Mouse (Mus musculus) lung, adult 10 weeks (tissue): ENCODE data around the gene Unk. TPM values are rescaled to one million over a fixed set of nuclear protein-coding genes. Genes with fewer than 3 reads are reported as not detected.

Experiments used
- polyA plus RNA-seq: library from polyadenylated mRNA; stranded (reverse); fragments of 350-450 nt; fragmentation: Illumina TruSeq; extraction: RNeasy Lipid Tissue Mini Kit (QIAGEN cat#74804); gene quantifications from one replicate; pipeline ENCODE4 v1.2.3, GENCODE M21; 2014; ENCODE audit warnings: low read depth, low replicate concordance; ENCODE audit not compliant: insufficient read depth

The Unk gene
- 10.2 TPM for polyA plus RNA-seq

DNA sequence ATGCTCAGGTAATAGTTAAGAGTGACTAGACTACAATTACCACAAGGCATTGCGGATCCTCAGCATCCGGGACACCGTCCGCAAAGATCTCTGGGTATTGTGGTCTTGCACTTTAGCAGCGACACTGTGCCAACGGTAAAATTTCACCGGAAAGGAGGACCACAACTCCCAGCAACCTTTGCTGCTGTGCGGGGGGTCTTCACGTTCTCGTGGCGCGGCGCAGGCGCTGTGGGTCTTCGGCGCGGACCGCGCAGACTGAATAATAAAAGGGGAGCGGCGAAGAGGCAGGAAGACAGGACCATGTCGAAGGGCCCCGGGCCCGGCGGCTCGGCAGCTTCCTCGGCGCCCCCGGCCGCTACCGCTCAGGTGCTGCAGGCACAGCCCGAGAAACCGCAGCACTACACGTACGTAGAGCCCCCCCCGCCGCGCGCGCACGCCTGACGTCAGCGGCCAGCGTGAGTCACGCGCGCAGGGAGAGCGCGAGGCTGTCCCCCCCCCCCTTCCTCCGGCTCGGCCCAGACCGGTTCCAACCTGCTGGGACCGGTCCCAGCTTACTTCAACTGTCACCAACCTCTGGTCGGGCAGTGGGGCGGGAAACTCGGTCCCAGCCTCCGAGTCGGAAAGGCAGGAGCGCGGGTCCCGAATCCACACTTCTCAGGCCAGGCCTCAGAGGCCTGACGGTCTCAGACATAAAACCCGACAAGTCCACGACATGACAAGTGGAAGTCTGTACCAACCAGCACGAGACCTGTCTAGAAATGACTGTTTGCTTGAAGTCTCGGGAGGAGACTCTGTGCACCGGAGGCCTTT, at the start of gene Unk:
Gene Unk (plus strand): TSS at position 235 of the 810 bp plus-strand sequence.

DNA sequence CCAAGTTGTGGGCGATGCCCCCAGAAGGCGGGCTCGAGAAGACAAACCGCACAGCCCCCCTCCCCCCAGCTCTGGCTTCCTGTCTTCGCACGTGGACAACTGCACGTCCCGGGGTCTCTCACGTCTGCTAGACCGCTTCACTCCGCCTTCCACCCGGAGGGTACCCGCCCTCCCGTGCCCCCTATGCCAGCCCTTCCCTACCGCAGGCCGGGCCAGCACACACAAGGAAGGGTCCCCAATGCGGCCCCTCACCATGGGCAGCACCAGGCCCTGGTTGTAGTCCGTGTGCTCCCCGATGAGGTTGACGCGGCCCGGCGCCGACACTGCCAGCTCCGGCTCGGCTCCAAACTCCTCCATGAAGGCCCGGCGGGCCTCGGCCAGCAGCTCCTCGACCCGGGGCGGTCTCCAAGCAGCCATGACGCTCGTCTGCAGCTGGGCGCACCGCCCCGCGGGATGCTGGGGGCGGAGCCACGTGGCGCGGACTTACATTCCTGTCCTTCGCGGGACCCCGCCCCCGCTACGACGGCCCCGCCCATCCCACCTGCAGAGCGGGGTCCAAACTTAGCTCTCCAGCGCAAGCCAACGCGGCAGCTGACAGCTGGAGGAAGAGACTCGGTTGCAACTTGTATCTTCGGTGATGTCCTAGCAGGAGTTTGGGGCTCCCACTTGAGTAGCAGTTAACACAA, 17.7 kb upstream of the Unk start, which contains the start of gene Galk1:
Gene Galk1 (minus strand): TSS at position 458 of the 686 bp plus-strand sequence.

DNA sequence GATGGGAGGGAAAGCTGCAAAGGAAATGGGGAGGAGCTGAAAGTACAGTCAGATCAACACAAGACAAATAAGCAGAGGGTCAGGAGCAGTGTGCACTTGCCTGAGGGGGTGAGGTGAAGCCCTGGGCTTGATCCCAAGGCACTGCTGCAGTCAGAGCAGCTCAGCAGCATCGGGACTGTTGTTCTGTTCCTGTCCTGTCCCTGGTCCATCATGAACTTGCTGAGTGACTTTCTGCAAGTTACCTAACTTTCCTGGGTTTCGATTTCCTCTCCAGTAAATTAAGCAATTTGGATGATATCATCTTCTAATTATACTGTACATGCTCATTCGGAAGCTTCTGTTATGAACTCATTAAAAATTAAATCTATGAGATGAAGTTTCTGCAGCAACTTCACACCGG, 2.4 kb upstream of the Unk start, which contains the start of gene H3f3b:
Gene H3f3b (minus strand): TSS at position 207 of the 400 bp plus-strand sequence.

DNA sequence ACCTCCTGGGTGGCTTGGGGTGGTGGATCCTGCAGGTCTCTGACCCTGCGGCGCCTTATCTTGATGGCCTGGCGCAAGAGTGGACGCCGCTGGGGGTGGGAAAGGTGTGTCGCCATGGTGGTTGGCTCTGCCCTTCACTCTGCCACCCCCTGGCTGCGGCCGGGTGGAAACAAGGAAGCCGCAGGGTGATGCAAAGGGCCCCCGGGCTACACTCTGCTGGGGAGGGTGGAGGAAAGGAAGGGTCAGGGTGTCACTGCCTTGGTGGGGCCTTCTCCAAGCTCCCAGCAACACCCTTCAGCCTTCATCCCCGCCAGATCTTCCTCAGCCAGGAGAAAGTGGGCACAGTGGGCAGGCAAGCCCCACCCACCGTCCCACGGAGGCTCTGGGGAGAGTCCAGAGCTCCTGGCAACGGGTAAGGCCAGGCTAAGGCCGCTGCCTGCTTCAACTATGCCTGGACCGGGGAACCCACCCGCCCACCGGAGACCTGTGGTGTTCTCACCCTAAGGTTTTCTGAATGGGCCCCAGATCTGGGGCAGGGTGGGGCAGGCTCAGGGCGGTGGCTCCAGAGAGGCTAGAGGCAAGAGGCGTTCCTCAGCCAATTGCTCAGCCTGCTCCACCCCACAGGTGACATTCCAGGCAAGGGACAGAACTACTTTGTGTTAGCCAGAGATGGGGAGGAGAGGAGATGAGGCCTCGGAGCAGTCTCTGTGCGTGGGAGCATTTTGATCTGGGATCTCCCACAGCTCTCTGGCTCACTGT, 47.5 kb downstream of the Unk start, which contains the start of gene Unc13d:
Gene Unc13d (minus strand): TSS at position 516 of the 759 bp plus-strand sequence.

DNA sequence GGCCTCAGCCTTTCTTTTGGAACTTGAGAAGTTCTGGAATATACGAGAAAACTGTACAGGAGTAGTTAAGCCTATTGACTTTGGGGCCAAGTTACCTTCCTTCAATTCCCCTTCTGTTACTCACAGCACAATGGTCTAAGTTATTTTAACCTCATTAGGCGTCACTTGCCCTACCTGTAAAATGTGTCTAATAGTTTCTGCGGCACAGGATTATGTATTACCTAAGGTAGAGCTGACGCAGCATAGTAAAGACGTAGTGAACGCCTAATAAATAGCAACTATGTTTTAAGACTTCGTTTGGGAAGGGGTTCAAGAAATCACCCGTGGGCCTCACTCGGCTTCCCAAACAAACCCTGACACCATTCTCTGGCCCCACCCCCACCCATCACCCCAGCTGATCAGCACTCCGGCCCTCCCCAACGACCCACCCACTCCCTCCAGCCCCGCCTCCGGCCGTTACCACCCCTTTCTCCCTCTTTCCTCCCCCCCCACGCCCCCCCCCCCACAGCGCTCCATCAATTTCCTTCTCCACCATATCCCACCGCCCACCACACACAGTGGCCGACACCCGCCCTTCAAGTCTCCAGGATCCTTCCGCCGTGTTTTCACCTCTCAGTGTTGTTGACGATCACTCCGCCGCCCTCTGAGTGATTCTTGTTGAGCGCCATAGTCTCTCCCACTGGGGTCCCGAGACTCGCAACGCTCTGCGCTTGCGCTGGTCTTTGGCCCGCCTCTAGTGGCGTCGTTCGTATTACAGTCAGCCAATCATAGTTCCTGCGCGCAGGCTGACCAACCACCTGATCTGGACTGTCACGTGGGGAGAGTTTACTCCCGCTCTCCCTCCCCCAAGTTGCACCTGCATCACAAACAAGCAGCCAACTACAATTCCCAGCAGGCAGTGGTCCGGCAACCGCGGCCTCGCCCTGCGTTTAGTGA, 56.4 kb downstream of the Unk start, which contains the start of gene Wbp2:
Gene Wbp2 (minus strand): TSS at position 738 of the 936 bp plus-strand sequence.

Other genes starting within 250 kb of the Unk start
- 27.9 TPM for gene Caskin2, start 216.7 kb upstream of the Unk start, polyA plus RNA-seq
- gene Tsen54, start 215.6 kb upstream of the Unk start, polyA plus RNA-seq = 12.5 TPM
- 39.5 TPM for gene Llgl2, start 206.3 kb upstream of the Unk start, polyA plus RNA-seq
- gene Myo15b, start 171.9 kb upstream of the Unk start, polyA plus RNA-seq = 1.1 TPM
- gene Smim5, start 130.4 kb upstream of the Unk start, polyA plus RNA-seq = 24.6 TPM
- gene Smim6, start 118.3 kb upstream of the Unk start, polyA plus RNA-seq = 56.4 TPM
- 14.9 TPM for gene Sap30bp, start 97.0 kb upstream of the Unk start, polyA plus RNA-seq
- gene Recql5, start 96.8 kb upstream of the Unk start, polyA plus RNA-seq = 8.3 TPM
- gene Itgb4, start 55.6 kb upstream of the Unk start, polyA plus RNA-seq = 2.0 TPM
- gene Galk1, start 17.6 kb upstream of the Unk start, polyA plus RNA-seq = 37.1 TPM
- 439 TPM for gene H3f3b, start 2.4 kb upstream of the Unk start, polyA plus RNA-seq
- 22.3 TPM for gene Unc13d, start 47.6 kb downstream of the Unk start, polyA plus RNA-seq
- 101 TPM for gene Wbp2, start 56.7 kb downstream of the Unk start, polyA plus RNA-seq
- gene Trim47, start 96.9 kb downstream of the Unk start, polyA plus RNA-seq = 16.8 TPM
- 6.5 TPM for gene Trim65, start 100.8 kb downstream of the Unk start, polyA plus RNA-seq
- gene Mrpl38, start 108.5 kb downstream of the Unk start, polyA plus RNA-seq = 30.3 TPM
- gene Fbf1, start 137.8 kb downstream of the Unk start, polyA plus RNA-seq = 10.5 TPM
- 34.9 TPM for gene Ten1, start 168.5 kb downstream of the Unk start, polyA plus RNA-seq
- gene Acox1, start 168.7 kb downstream of the Unk start, polyA plus RNA-seq = 35.2 TPM
- 2.0 TPM for gene Evpl, start 207.8 kb downstream of the Unk start, polyA plus RNA-seq
- 30.4 TPM for gene Srp68, start 243.9 kb downstream of the Unk start, polyA plus RNA-seq